Mouse (Mus musculus) embryonic facial prominence, embryonic 15.5 days (tissue): Measurements from ENCODE around the gene Olfr716. TPM values are rescaled to one million over a fixed set of nuclear protein-coding genes. Genes with fewer than 3 reads are reported as not detected.
"Not testable (repeated sequence)": the region's sequence is repeated elsewhere in the genome, so short reads cannot be mapped to it uniquely, and the experiment has no call there.

Source experiments
- ATAC-seq: fragments of 200-750 bp; cut with Nextera tagmentation; 2 replicates; pipeline ENCODE4 v1.8.0; 2017; ENCODE audit warnings: low read depth, moderate TSS enrichment; ENCODE audit not compliant: insufficient number of reproducible peaks, low FRiP score, low TSS enrichment
- H3K27ac ChIP-seq: fragments of 300-500 bp; sonication (generic); replicated peaks from 2 replicates; pipeline ENCODE4 v1.5.1; 2015; ENCODE audit warnings: mild to moderate bottlenecking, inconsistent platforms
- H3K27me3 ChIP-seq: fragments of 300-500 bp; sonication (generic); 2 replicates; pipeline ENCODE4 v1.6.1; 2015; ENCODE audit warnings: inconsistent platforms
- H3K36me3 ChIP-seq: fragments of 300-500 bp; sonication (generic); 2 replicates; pipeline ENCODE4 v1.6.1; 2015; ENCODE audit warnings: mild to moderate bottlenecking, inconsistent platforms
- H3K4me1 ChIP-seq: fragments of 300-500 bp; sonication (generic); 2 replicates; pipeline ENCODE4 v1.6.1; 2015; ENCODE audit warnings: inconsistent platforms
- H3K4me2 ChIP-seq: fragments of 300-500 bp; sonication (generic); replicated peaks from 2 replicates; pipeline ENCODE4 v1.6.1; 2015; ENCODE audit warnings: mild to moderate bottlenecking, inconsistent platforms
- H3K4me3 ChIP-seq: fragments of 300-500 bp; sonication (generic); replicated peaks from 2 replicates; pipeline ENCODE4 v1.5.1; 2015; ENCODE audit warnings: mild to moderate bottlenecking, inconsistent platforms
- H3K9ac ChIP-seq: fragments of 300-500 bp; sonication (generic); 2 replicates; pipeline ENCODE4 v1.6.1; 2015; ENCODE audit warnings: inconsistent platforms
- H3K9me3 ChIP-seq: fragments of 300-500 bp; sonication (generic); replicated peaks from 2 replicates; pipeline ENCODE4 v1.6.1; 2016; ENCODE audit warnings: inconsistent platforms
- WGBS: fragments of 180-500 bp; shearing (Covaris S2); methylation state at CpG from one replicate; pipeline ENCODE4 v1.1.7; 2015; 5-methylcytosine and 5-hydroxymethylcytosine counted together
- polyA plus RNA-seq: library from polyadenylated mRNA; unstranded; fragments of >200 nt; fragmentation: Nextera tagmentation; extraction: Ambion mirVana; gene quantifications from 2 replicates; pipeline ENCODE4 v1.2.1, GENCODE M21; 2015

The Olfr716 gene
- 0.05 TPM in 1 of 2 replicates, not detected in the other for polyA plus RNA-seq

- H3K4me2 ChIP-seq, H3K36me3 ChIP-seq, H3K4me1 ChIP-seq, H3K27me3 ChIP-seq, H3K9ac ChIP-seq, ATAC-seq, H3K4me3 ChIP-seq, H3K9me3 ChIP-seq, H3K27ac ChIP-seq: not testable (repeated sequence)
- 63% methylated on average over 2 of the region's 2 CpGs for WGBS
Measured at GRCm38 (mm10) chr7:107138027-107138426, at the start of gene Olfr716. Gene Olfr716, plus strand, starts transcription at chr7:107138327.

- Histone ChIP-seq H3K36me3 (no peaks in the 10 kb centered on the region), H3K27me3 (no peaks in the 10 kb centered on the region), H3K9me3 (no peaks in the 10 kb centered on the region), H3K4me1 (no peaks in the 10 kb centered on the region), H3K27ac (no peak within 1 kb of the TSS), H3K4me2 (no peak within 1 kb of the TSS), H3K4me3 (no peak within 1 kb of the TSS), H3K9ac (no peak within 1 kb of the TSS)
- ATAC-seq: no peak
- WGBS: 44% methylated on average over 1 of the region's 1 CpGs
Measured at GRCm38 (mm10) chr7:107092920-107093319, 45.2 kb upstream of the Olfr716 start, which contains the start of gene Olfr17. Gene Olfr17, plus strand, starts transcription at chr7:107093220.

GRCm38 (mm10) chr7:107110269-107110668, 27.9 kb upstream of the Olfr716 start, which contains the start of gene Olfr715b:
Gene Olfr715b, minus strand, starts transcription at chr7:107110369.
- 83% methylated on average over 2 of the region's 2 CpGs for WGBS
- not testable (repeated sequence) for H3K27me3 ChIP-seq, ATAC-seq

GRCm38 (mm10) chr7:107130983-107131382, 7.1 kb upstream of the Olfr716 start, which contains the start of gene Olfr715:
Gene Olfr715, minus strand, starts transcription at chr7:107131083.
- ATAC-seq, H3K36me3 ChIP-seq: not testable (repeated sequence)

More at GRCm38 (mm10) chr7:107110269-107110668, 27.9 kb upstream of the Olfr716 start, which contains the start of gene Olfr715b:
- not testable (repeated sequence) for H3K27ac ChIP-seq, H3K4me2 ChIP-seq, H3K4me1 ChIP-seq, H3K4me3 ChIP-seq, H3K9ac ChIP-seq, H3K36me3 ChIP-seq, H3K9me3 ChIP-seq

GRCm38 (mm10) chr7:107166690-107167089, 28.6 kb downstream of the Olfr716 start, which contains the start of gene Nlrp14:
Gene Nlrp14, plus strand, starts transcription at chr7:107166990.
- H3K9me3 ChIP-seq: no peaks in the 10 kb centered on the region
- no peaks in the 10 kb centered on the region for H3K4me1 ChIP-seq
- H3K4me2 ChIP-seq: no peak within 1 kb of the TSS
- H3K27ac ChIP-seq: no peak within 1 kb of the TSS
- no peaks in the 10 kb centered on the region for H3K36me3 ChIP-seq
- H3K4me3 ChIP-seq: no peak within 1 kb of the TSS
- no peak within 1 kb of the TSS for H3K9ac ChIP-seq
- H3K27me3 ChIP-seq: no peaks in the 10 kb centered on the region
- 82% methylated on average over 10 of the region's 10 CpGs for WGBS
- no peak for ATAC-seq

More at GRCm38 (mm10) chr7:107130983-107131382, 7.1 kb upstream of the Olfr716 start, which contains the start of gene Olfr715:
- not testable (repeated sequence) for H3K9ac ChIP-seq, H3K9me3 ChIP-seq, H3K4me3 ChIP-seq, H3K27ac ChIP-seq, H3K4me1 ChIP-seq, H3K4me2 ChIP-seq, H3K27me3 ChIP-seq
- WGBS: 67% methylated on average over 2 of the region's 3 CpGs

GRCm38 (mm10) chr7:107180406-107180805, 42.3 kb downstream of the Olfr716 start:
- H3K4me3 ChIP-seq: no peak overlapping the region
- H3K4me2 ChIP-seq: no peak overlapping the region
- H3K4me1 ChIP-seq: no peaks in the 10 kb centered on the region
- no peak overlapping the region for H3K27ac ChIP-seq
- H3K9ac ChIP-seq: no peak overlapping the region
- WGBS: 39% methylated on average over 2 of the region's 2 CpGs
- no peaks in the 10 kb centered on the region for H3K9me3 ChIP-seq
- no peaks in the 10 kb centered on the region for H3K27me3 ChIP-seq
- no peaks in the 10 kb centered on the region for H3K36me3 ChIP-seq
- ATAC-seq: no peak

Other genes starting within 250 kb of the Olfr716 start
- 0.16 TPM in 1 of 2 replicates, not detected in the other for gene Olfr707, start 237.1 kb upstream of the Olfr716 start, polyA plus RNA-seq
- 0.12 TPM in 1 of 2 replicates, not detected in the other for gene Olfr1532-ps1, start 230.3 kb upstream of the Olfr716 start, polyA plus RNA-seq
- 0.05 TPM in 1 of 2 replicates, not detected in the other for gene Olfr709-ps1, start 206.1 kb upstream of the Olfr716 start, polyA plus RNA-seq
- gene Olfr710, start 190.0 kb upstream of the Olfr716 start, polyA plus RNA-seq: not detected in 2 replicates
- gene Olfr6, start 174.4 kb upstream of the Olfr716 start, polyA plus RNA-seq: 0.11 TPM in 1 of 2 replicates, not detected in the other
- gene Olfr711, start 162.9 kb upstream of the Olfr716 start, polyA plus RNA-seq: not detected in 2 replicates
- gene Olfr2, start 132.3 kb upstream of the Olfr716 start, polyA plus RNA-seq: not detected in 2 replicates
- gene Olfr713, start 107.2 kb upstream of the Olfr716 start, polyA plus RNA-seq: 0.16 TPM in 1 of 2 replicates, not detected in the other
- not detected in 2 replicates for gene Olfr714, start 67.3 kb upstream of the Olfr716 start, polyA plus RNA-seq
- gene Olfr17, start 45.1 kb upstream of the Olfr716 start, polyA plus RNA-seq: 0.08 and 0.12 TPM in 2 replicates
- gene Olfr715b, start 28.0 kb upstream of the Olfr716 start, polyA plus RNA-seq: not detected in 2 replicates
- not detected in 2 replicates for gene Olfr715, start 7.2 kb upstream of the Olfr716 start, polyA plus RNA-seq
- gene Nlrp14, start 28.7 kb downstream of the Olfr716 start, polyA plus RNA-seq: not detected in 2 replicates
- gene Rbmxl2, start 71.1 kb downstream of the Olfr716 start, polyA plus RNA-seq: not detected in 2 replicates
- gene Syt9, start 232.4 kb downstream of the Olfr716 start, polyA plus RNA-seq: 4.3 and 4.7 TPM in 2 replicates